Mouse (Mus musculus) erythroblast, embryonic 14.5 days (primary cell): ENCODE data around the gene Prps2. TPM values are rescaled to one million over a fixed set of nuclear protein-coding genes. Genes with fewer than 3 reads are reported as not detected.
"Not testable (repeated sequence)": the region's sequence is repeated elsewhere in the genome, so short reads cannot be mapped to it uniquely, and the experiment has no call there.

Experiments used
- H3K27me3 ChIP-seq: 2 replicates; pipeline ENCODE4 v1.6.1; 2012; ENCODE audit warnings: inconsistent platforms; ENCODE audit not compliant: control insufficient read depth
- H3K36me3 ChIP-seq: 2 replicates; pipeline ENCODE4 v1.6.1; 2012; ENCODE audit warnings: mild to moderate bottlenecking, inconsistent platforms; ENCODE audit not compliant: control insufficient read depth
- H3K4me1 ChIP-seq: 2 replicates; pipeline ENCODE4 v1.6.1; 2012; ENCODE audit warnings: inconsistent platforms; ENCODE audit not compliant: control insufficient read depth
- H3K4me3 ChIP-seq: replicated peaks from 2 replicates; pipeline ENCODE3; 2012; ENCODE audit warnings: moderate library complexity, mild to moderate bottlenecking, inconsistent platforms
- H3K9me3 ChIP-seq: 2 replicates; pipeline ENCODE4 v1.6.1; 2012; ENCODE audit warnings: low read length, inconsistent platforms, mixed read lengths; ENCODE audit not compliant: control insufficient read depth
- GATA1 ChIP-seq: IDR thresholded peaks from 2 replicates; pipeline ENCODE4 v1.6.1; 2012; ENCODE audit warnings: low read length, inconsistent platforms, mixed read lengths
- TAL1 ChIP-seq: IDR thresholded peaks from 3 replicates; pipeline ENCODE4 v1.6.1; 2012; ENCODE audit warnings: low read length, inconsistent platforms, mixed read lengths
- polyA plus RNA-seq: library from polyadenylated mRNA; stranded (reverse); fragments of >175 nt; gene quantifications from 2 replicates; pipeline ENCODE4 v1.2.3, GENCODE M21; 2012

The Prps2 gene
- polyA plus RNA-seq, 1 experiment, result 0.42 TPM

- Histone ChIP-seq H3K27me3 (no peaks in the 10 kb centered on the region), H3K9me3 (no peaks in the 10 kb centered on the region), H3K4me1 (no peaks in the 10 kb centered on the region), H3K36me3 (no peaks in the 10 kb centered on the region), H3K4me3 (no peak overlapping the region)
- no peak for TF ChIP-seq TAL1
- no peak for TF ChIP-seq GATA1
These were observed 67.3 kb downstream of the Prps2 start for GRCm38 (mm10) chrX:167315093-167315726.

GRCm38 (mm10) chrX:167302061-167302460 is 80.5 kb downstream of the Prps2 start:
- H3K27me3 ChIP-seq, H3K4me3 ChIP-seq, H3K9me3 ChIP-seq, H3K4me1 ChIP-seq, H3K36me3 ChIP-seq: not testable (repeated sequence)

Other genes with a start within 250 kb of the Prps2 start
- 0.67 and 1.1 TPM in 2 replicates for gene Tmsb4x, start 173.4 kb downstream of the Prps2 start, polyA plus RNA-seq
- gene Tlr8, start 118.4 kb downstream of the Prps2 start, polyA plus RNA-seq, result not detected in 2 replicates
- not detected in 2 replicates for gene Tlr7, start 52.2 kb downstream of the Prps2 start, polyA plus RNA-seq